Mouse (Mus musculus): ENCODE data around the gene Hipk3. TPM values are rescaled to one million over a fixed set of nuclear protein-coding genes. Genes with fewer than 3 reads are reported as not detected.

Hipk3 gene
- polyA plus RNA-seq, 1 experiment from 2014 or later, result 5.7 TPM

DNA sequence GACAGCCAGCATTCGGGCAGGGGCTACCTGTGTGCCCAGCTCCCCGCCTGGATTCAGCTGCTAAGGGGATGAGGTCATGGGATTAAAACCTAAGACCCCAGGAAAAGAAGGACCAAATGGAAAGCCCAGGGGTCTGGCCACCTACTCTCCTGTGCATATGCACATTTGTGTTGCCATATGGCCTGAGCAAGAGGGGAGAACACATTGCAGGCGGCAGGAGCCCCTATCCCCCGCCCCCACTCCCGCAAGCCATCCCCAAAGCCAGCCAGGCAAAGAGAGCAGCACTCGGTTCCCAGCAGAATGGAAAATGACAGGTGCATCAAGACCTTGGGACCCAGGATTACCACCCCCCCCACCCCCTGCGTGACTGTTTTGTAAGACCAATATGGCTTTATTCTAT is 114.9 kb downstream of the Hipk3 start:
- no peak overlapping the region for H3K4me3 ChIP-seq (replicated peaks)
- peaks cover 10% of the 10 kb centered on the region for H3K4me1 ChIP-seq (replicated peaks)
- H3K9ac ChIP-seq (replicated peaks), result peak overlapping the region; percentile 10; the same call in 1 of the 2 replicates
- no peaks in the 10 kb centered on the region for H3K27me3 ChIP-seq
- 0 out of 2 replicates have a peak overlapping the region, but pooled peaks have one; percentile 6 for H3K4me2 ChIP-seq (replicated peaks)
- ATAC-seq, result 0 out of 2 replicates have a peak, but pooled peaks have one; percentile 27
- 16% methylated on average over 7 of the region's 7 CpGs for WGBS
- H3K36me3 ChIP-seq, result no peaks in the 10 kb centered on the region
- H3K9me3 ChIP-seq, result no peaks in the 10 kb centered on the region
- peak overlapping the region; percentile 35; the same call in 1 of the 2 replicates for H3K27ac ChIP-seq

- no peak for ATAC-seq
- H3K36me3 ChIP-seq, result no peaks in the 10 kb centered on the region
These were observed 115.5 kb downstream of the Hipk3 start for GRCm38 (mm10) chr2:104378791-104379190.

GRCm38 (mm10) chr2:104377990-104378389 is 116.3 kb downstream of the Hipk3 start:
- Histone ChIP-seq H3K27ac (no peak overlapping the region), H3K36me3 (no peaks in the 10 kb centered on the region), H3K4me2 (replicated peaks) (no peak overlapping the region), H3K4me1 (replicated peaks) (peaks cover 10% of the 10 kb centered on the region), H3K9ac (replicated peaks) (no peak overlapping the region), H3K4me3 (replicated peaks) (no peak overlapping the region), H3K9me3 (no peaks in the 10 kb centered on the region), H3K27me3 (no peaks in the 10 kb centered on the region)
- ATAC-seq, result no peak
- 80% methylated on average over 2 of the region's 2 CpGs for WGBS

More at GRCm38 (mm10) chr2:104378791-104379190, 115.5 kb downstream of the Hipk3 start:
- Histone ChIP-seq H3K27ac (peak overlapping the region; percentile 35; the same call in 1 of the 2 replicates), H3K9me3 (no peaks in the 10 kb centered on the region), H3K9ac (replicated peaks) (peak overlapping the region; percentile 10; the same call in 1 of the 2 replicates), H3K4me1 (replicated peaks) (peaks cover 10% of the 10 kb centered on the region), H3K27me3 (no peaks in the 10 kb centered on the region), H3K4me2 (replicated peaks) (no peak overlapping the region), H3K4me3 (replicated peaks) (no peak overlapping the region)
- 5% methylated on average over 3 of the region's 3 CpGs for WGBS

MicroRNAs encoded within 50 kb of the gene (microRNA counts, 519-probe panel; counts per million panel counts)
- 110 counts per million, percentile 56 among the panel's probes with 10 or more counts for microRNA mmu-miR-1902

Small RNA genes within 50 kb of the gene (microRNA-seq; reads per million reads assigned to microRNA genes)
- not detected for gene Mir1902

Other genes starting within 250 kb of the Hipk3 start
- 5.5 and 6.4 TPM in 2 replicates for gene D430041D05Rik, start 83.4 kb downstream of the Hipk3 start, polyA plus RNA-seq (2015; fragmentation: Nextera tagmentation; extraction: Ambion mirVana)
- gene Cstf3, start 96.1 kb upstream of the Hipk3 start, polyA plus RNA-seq (2015; fragmentation: Nextera tagmentation; extraction: Ambion mirVana), result 109 and 127 TPM in 2 replicates
- 74.4 and 75.8 TPM in 2 replicates for gene Tcp11l1, start 217.7 kb upstream of the Hipk3 start, polyA plus RNA-seq (2015; fragmentation: Nextera tagmentation; extraction: Ambion mirVana)
- 0.17 TPM in 1 of 2 replicates, not detected in the other for gene Pin1rt1, start 221.9 kb upstream of the Hipk3 start, polyA plus RNA-seq (2015; fragmentation: Nextera tagmentation; extraction: Ambion mirVana)
- 1.7 and 1.9 TPM in 2 replicates for gene Depdc7, start 248.4 kb upstream of the Hipk3 start, polyA plus RNA-seq (2015; fragmentation: Nextera tagmentation; extraction: Ambion mirVana)

All from midbrain, embryonic 13.5 days (tissue).